Mouse (Mus musculus) neural tube, embryonic 13.5 days (tissue): ENCODE results near the gene Dad1. TPM values are rescaled to one million over a fixed set of nuclear protein-coding genes. Genes with fewer than 3 reads are reported as not detected.

ENCODE experiments used
- polyA plus RNA-seq: library from polyadenylated mRNA; unstranded; fragments of >200 nt; fragmentation: Nextera tagmentation; extraction: Ambion mirVana; gene quantifications from 2 replicates; pipeline ENCODE4 v1.2.1, GENCODE M21; 2015

Dad1 gene
- polyA plus RNA-seq, 1 experiment from 2014 or later = 437 TPM

Other genes starting within 250 kb of the Dad1 start
- gene Abhd4, start 84 bp upstream of the Dad1 start, polyA plus RNA-seq = 60.4 and 72.4 TPM in 2 replicates
- gene Olfr49, start 30.8 kb upstream of the Dad1 start, polyA plus RNA-seq = not detected in 2 replicates
- 52.6 and 53.1 TPM in 2 replicates for gene Oxa1l, start 106.7 kb upstream of the Dad1 start, polyA plus RNA-seq
- gene Slc7a7, start 163.7 kb upstream of the Dad1 start, polyA plus RNA-seq = 6.7 and 7.9 TPM in 2 replicates
- gene Mrpl52, start 172.8 kb upstream of the Dad1 start, polyA plus RNA-seq = 209 and 275 TPM in 2 replicates
- gene Mmp14, start 177.5 kb upstream of the Dad1 start, polyA plus RNA-seq = 52.7 and 65.4 TPM in 2 replicates
- 30.1 and 32.7 TPM in 2 replicates for gene Lrp10, start 210.0 kb upstream of the Dad1 start, polyA plus RNA-seq
- 47.8 and 51.3 TPM in 2 replicates for gene Rem2, start 222.0 kb upstream of the Dad1 start, polyA plus RNA-seq